Mouse (Mus musculus): ENCODE measurements around the gene Gpr83. TPM values are rescaled to one million over a fixed set of nuclear protein-coding genes. Genes with fewer than 3 reads are reported as not detected.
A peak's percentile ranks its signal among the peaks of the same experiment; 100 is the strongest.

Gene Gpr83
- total and polyA plus RNA-seq, 2 experiments from 2014 or later: 3.8 to 4.6 TPM

DNA sequence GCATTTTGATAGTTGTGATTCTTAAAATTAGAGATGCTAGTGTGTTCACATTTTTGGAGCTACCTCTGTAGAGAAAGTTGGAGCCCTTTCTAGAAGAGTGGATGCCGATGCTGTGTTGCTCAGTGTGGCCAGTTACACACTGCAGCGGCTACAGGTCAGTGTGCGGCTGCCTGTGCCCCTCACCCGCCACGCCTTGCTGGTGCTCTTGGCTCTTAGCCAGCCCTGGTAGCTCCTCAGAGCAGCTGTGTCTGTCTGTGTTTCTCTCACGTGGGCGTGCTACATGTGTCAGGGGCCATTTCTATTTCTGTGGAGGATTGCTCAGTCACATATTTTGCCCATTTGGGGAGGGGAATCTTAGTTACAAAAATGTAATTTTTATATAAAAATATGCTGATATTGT lies 20.5 kb upstream of the Gpr83 start:
- Histone ChIP-seq H3K9ac (replicated peaks; ENCODE audit: low read length, poor library complexity, severe bottlenecking) (no peak overlapping the region), H3K4me1 (ENCODE audit: insufficient read depth, low read length) (no peaks in the 10 kb centered on the region), H3K36me3 (ENCODE audit: insufficient read depth, low read length) (peaks cover 5% of the 10 kb centered on the region; the same call in 1 of the 2 replicates), H3K9me3 (ENCODE audit: low read length) (no peaks in the 10 kb centered on the region), H3K4me3 (ENCODE audit: low read depth, low read length) (no peak overlapping the region), H3K27ac (ENCODE audit: low read depth, low read length) (no peak overlapping the region), H3K4me2 (ENCODE audit: low read depth, low read length, poor library complexity, severe bottlenecking) (no peak overlapping the region), H3K27me3 (ENCODE audit: insufficient read depth, low read length) (no peaks in the 10 kb centered on the region)
- 38% methylated on average over 7 of the region's 7 CpGs for WGBS
- TF ChIP-seq CTCF (IDR thresholded peaks at IDR 0.05): no peak
- ATAC-seq (ENCODE audit: low FRiP score) (no peak), DNase-seq (ENCODE audit: low spot score) (peak; percentile 63)

DNA sequence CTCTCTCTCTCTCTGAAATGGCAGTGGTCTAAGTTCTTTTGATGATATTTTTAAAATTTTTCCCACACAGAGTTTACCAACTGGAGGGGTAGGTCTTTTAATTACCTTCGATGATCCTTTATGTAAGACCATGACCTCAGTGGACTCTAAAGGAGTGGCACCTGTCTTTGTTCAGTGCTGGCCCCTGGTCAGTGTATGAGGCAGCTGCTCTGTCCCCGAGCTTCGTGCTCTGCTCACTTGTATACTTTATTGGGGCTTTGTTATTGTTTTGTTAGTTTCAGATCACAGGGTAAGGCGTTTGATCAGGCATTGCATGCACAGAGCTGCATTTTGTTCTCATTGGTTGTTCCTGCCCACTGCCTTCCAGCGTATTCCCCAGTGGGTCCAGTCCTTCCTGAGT lies 20.0 kb upstream of the Gpr83 start:
- H3K36me3 ChIP-seq (ENCODE audit: insufficient read depth, low read length): peaks cover under 1% of the 10 kb centered on the region; the same call in 1 of the 2 replicates
- no peak overlapping the region for H3K4me2 ChIP-seq (ENCODE audit: low read depth, low read length, poor library complexity, severe bottlenecking)
- no peak for TF ChIP-seq CTCF (IDR thresholded peaks at IDR 0.05)
- WGBS: 83% methylated on average over 5 of the region's 5 CpGs
- no peaks in the 10 kb centered on the region for H3K27me3 ChIP-seq (ENCODE audit: insufficient read depth, low read length)
- H3K4me1 ChIP-seq (ENCODE audit: insufficient read depth, low read length): no peaks in the 10 kb centered on the region
- ATAC-seq (ENCODE audit: low FRiP score) (no peak), DNase-seq (ENCODE audit: low spot score) (no peak)
- H3K9me3 ChIP-seq (ENCODE audit: low read length): no peaks in the 10 kb centered on the region
- no peak overlapping the region for H3K9ac ChIP-seq (replicated peaks; ENCODE audit: low read length, poor library complexity, severe bottlenecking)
- no peak overlapping the region for H3K27ac ChIP-seq (ENCODE audit: low read depth, low read length)
- H3K4me3 ChIP-seq (ENCODE audit: low read depth, low read length): no peak overlapping the region

DNA sequence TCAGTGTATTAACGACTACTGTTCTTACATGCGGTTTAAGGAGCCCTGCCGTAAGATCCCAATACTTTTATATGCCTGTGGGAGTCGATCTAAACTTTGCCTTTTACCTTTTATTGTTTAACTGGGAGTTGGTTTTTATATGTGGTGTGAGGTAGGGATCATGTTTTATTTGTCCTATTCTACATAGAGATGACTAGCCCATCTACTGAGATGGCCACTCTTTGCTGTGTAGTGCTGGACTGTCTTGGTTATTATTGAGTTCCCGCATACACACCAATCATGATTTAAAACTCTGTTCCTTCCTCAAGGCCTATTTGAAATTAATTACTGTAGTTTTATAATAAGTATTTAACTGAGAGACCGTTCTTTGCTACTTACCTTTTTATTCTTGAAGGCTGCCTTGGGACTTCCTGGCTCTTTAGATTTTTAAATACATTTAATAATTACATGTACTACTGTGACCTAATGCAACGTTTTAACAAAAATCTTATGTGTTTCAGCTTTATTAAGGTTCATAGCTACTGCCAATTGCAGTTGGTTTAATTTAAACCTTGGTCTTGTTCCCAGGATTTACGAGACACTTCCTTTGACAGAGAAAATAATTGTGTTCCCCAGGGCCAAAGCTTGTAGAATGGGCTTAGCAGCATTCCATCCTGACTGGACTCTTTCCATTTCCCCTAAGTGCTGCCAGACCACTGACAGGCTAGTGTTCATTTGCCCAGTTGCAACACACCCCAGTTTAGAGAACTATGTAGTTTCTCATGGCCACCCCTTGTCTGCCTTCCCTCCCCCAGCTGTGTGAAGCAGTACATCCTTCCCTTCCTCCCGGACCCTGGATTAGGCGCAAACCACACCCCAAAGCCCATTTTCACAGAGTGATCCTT lies 17.9 kb upstream of the Gpr83 start:
- TF ChIP-seq CTCF (IDR thresholded peaks at IDR 0.05): no peak
- no peak overlapping the region for H3K4me2 ChIP-seq (ENCODE audit: low read depth, low read length, poor library complexity, severe bottlenecking)
- no peaks in the 10 kb centered on the region for H3K27me3 ChIP-seq (ENCODE audit: insufficient read depth, low read length)
- H3K36me3 ChIP-seq (ENCODE audit: insufficient read depth, low read length): no peaks in the 10 kb centered on the region
- H3K9me3 ChIP-seq (ENCODE audit: low read length): no peaks in the 10 kb centered on the region
- peak; percentile 44 for DNase-seq (ENCODE audit: low spot score)
- no peak overlapping the region for H3K4me3 ChIP-seq (ENCODE audit: low read depth, low read length)
- no peak overlapping the region for H3K9ac ChIP-seq (replicated peaks; ENCODE audit: low read length, poor library complexity, severe bottlenecking)
- H3K27ac ChIP-seq (ENCODE audit: low read depth, low read length): no peak overlapping the region
- 77% methylated on average over 10 of the region's 10 CpGs for WGBS
- no peak for ATAC-seq (ENCODE audit: low FRiP score)
- no peaks in the 10 kb centered on the region for H3K4me1 ChIP-seq (ENCODE audit: insufficient read depth, low read length)

DNA sequence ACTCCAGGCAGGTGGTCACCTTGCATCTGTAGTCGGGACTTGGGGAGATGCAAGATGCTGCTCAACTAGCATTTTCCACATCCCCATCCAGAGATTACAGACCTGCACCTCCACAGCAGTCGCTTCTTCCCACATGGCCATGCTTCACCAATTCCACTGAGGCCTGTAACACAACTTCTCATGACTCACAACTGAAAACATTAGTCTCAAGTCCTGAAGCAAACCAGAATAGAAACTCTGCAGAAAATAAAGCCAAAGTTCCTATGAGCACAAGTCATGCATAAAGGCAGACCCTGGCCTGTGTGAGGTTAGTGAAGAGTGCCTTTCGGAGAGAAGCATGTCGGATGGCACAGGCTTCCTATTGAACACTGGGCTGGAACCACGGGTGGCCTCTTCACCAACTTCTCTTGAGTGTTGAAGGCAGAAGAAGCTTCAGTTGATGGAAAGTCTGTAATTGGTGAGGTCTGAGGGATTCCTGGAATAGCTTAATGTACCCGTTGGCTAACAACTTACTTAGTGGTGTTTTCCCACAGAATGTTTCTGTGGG lies 16.6 kb upstream of the Gpr83 start:
- Histone ChIP-seq H3K36me3 (ENCODE audit: insufficient read depth, low read length) (no peaks in the 10 kb centered on the region), H3K4me1 (ENCODE audit: insufficient read depth, low read length) (no peaks in the 10 kb centered on the region), H3K27ac (ENCODE audit: low read depth, low read length) (no peak overlapping the region), H3K27me3 (ENCODE audit: insufficient read depth, low read length) (no peaks in the 10 kb centered on the region), H3K9ac (replicated peaks; ENCODE audit: low read length, poor library complexity, severe bottlenecking) (no peak overlapping the region), H3K4me2 (ENCODE audit: low read depth, low read length, poor library complexity, severe bottlenecking) (no peak overlapping the region), H3K4me3 (ENCODE audit: low read depth, low read length) (no peak overlapping the region), H3K9me3 (ENCODE audit: low read length) (no peaks in the 10 kb centered on the region)
- ATAC-seq (ENCODE audit: low FRiP score): no peak
- no peak for DNase-seq (ENCODE audit: low spot score)
- no peak for TF ChIP-seq CTCF (IDR thresholded peaks at IDR 0.05)
- WGBS: 89% methylated on average over 6 of the region's 6 CpGs

DNA sequence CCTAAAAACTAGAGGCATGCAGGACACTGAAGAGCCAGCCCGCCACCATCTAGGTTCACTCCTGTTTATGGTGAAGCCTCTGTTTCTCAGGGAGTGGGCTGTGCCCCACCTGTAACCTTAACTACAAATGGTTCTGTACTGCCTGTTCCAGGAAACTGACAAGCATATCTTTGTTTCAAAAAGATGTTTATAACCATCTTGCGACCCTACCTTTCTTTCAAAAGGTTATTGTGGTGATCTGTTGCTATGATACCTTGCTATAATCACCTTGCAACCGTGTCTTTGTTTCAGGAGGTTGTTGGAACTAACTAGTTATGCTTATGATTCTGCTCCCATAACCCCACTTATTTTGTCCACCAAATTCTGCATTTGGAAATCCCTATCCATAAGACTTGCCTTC lies 16.1 kb upstream of the Gpr83 start:
- H3K4me1 ChIP-seq (ENCODE audit: insufficient read depth, low read length): no peaks in the 10 kb centered on the region
- TF ChIP-seq CTCF (IDR thresholded peaks at IDR 0.05): no peak
- H3K9me3 ChIP-seq (ENCODE audit: low read length): no peaks in the 10 kb centered on the region
- H3K9ac ChIP-seq (replicated peaks; ENCODE audit: low read length, poor library complexity, severe bottlenecking): no peak overlapping the region
- no peak overlapping the region for H3K27ac ChIP-seq (ENCODE audit: low read depth, low read length)
- 91% methylated on average over 3 of the region's 3 CpGs for WGBS
- DNase-seq (ENCODE audit: low spot score) (no peak), ATAC-seq (ENCODE audit: low FRiP score) (no peak)
- no peak overlapping the region for H3K4me3 ChIP-seq (ENCODE audit: low read depth, low read length)
- no peaks in the 10 kb centered on the region for H3K36me3 ChIP-seq (ENCODE audit: insufficient read depth, low read length)
- H3K27me3 ChIP-seq (ENCODE audit: insufficient read depth, low read length): no peaks in the 10 kb centered on the region
- H3K4me2 ChIP-seq (ENCODE audit: low read depth, low read length, poor library complexity, severe bottlenecking): no peak overlapping the region

DNA sequence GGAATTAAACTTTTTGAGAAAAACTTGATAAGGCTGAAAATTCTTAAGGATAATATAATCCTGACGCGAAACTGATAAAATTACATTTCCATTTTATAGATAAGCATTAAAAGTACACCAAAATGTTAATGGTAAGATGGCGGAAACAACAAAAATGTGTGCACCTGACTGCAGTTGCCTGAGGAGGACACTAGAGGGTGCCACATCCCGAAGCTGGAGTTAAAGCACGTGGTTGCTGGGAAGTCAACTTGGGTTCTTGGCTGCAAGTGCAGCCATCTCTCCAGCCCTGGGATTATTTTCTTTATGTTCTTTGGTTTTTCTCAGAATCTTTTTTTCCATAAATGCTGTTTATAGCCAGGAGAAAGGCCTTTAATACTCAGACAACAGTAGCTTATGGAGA lies 13.6 kb upstream of the Gpr83 start:
- Histone ChIP-seq H3K27ac (ENCODE audit: low read depth, low read length) (no peak overlapping the region), H3K9me3 (ENCODE audit: low read length) (no peaks in the 10 kb centered on the region), H3K36me3 (ENCODE audit: insufficient read depth, low read length) (no peaks in the 10 kb centered on the region), H3K4me2 (ENCODE audit: low read depth, low read length, poor library complexity, severe bottlenecking) (no peak overlapping the region), H3K4me1 (ENCODE audit: insufficient read depth, low read length) (no peaks in the 10 kb centered on the region), H3K4me3 (ENCODE audit: low read depth, low read length) (no peak overlapping the region), H3K9ac (replicated peaks; ENCODE audit: low read length, poor library complexity, severe bottlenecking) (no peak overlapping the region), H3K27me3 (ENCODE audit: insufficient read depth, low read length) (no peaks in the 10 kb centered on the region)
- DNase-seq (ENCODE audit: low spot score): no peak
- TF ChIP-seq CTCF (IDR thresholded peaks at IDR 0.05): peak; percentile 66
- no peak for ATAC-seq (ENCODE audit: low FRiP score)
- WGBS: 48% methylated on average over 5 of the region's 5 CpGs

Data from midbrain, postnatal 0 days (tissue).